Mouse (Mus musculus): Measurements from ENCODE around the gene Gosr2. TPM values are rescaled to one million over a fixed set of nuclear protein-coding genes. Genes with fewer than 3 reads are reported as not detected.
A peak's percentile ranks its signal among the peaks of the same experiment; 100 is the strongest.

Gosr2 gene
- total RNA-seq, 1 experiment from 2014 or later, result 44.7 TPM

DNA sequence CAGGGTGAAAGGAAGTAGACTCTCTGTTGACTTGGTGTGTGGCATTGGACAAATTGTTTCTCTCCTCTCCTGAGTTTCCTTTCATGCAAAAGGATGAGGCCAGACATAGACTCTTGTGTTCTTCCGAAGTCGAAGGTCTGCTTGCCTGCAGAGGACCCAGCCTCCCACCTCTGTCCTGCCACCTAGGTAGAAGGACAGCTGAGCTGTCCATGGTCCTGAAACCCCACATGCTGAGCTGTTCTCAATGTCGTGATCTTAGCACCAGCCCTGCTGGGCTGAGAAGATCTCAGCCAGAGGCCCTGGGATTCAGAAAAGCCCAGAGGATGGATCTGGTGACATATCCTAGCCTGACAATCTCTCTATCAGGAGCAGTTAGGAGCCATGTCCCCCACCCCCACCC is 41.2 kb downstream of the Gosr2 start:
- ATAC-seq (replicated peaks in 1 of 2; ENCODE audit: insufficient read depth in 1 of 2, low FRiP score in 2 of 2, low TSS enrichment in 1 of 2, low read depth in 1 of 2, poor library complexity in 2 of 2, severe bottlenecking in 2 of 2), result peak; percentile 51 to 53; a peak in 2 of 4 replicates

DNA sequence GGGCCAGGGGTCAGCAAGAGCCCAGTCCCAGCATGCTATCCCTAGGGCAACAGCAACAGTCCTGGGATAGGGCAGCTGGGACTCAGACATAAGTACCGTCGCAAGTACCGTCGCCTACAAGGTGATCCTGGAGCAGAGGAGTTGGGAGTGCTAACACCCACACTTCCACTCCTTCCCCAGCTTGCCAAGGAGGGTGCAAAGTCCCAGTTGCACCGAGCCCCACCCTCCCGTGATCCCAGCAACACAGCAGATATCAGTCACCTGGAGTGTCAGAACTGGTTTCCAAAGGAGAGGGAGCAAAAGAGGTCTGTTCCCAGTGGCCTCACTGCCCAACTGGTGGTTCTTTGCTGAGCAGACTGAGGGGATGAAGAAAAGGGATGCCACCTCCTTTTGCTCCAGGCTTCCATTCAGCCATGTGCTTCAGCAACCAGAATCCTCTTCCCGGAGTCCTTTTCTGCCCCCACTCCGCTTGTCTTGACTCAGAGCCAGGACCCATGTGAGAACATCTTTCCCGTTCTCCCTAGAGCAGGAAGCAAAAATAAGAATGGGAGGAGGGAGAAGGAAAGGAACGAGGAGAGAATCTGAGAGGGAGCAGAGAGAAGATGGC is 44.2 kb downstream of the Gosr2 start:
- no peak for ATAC-seq (replicated peaks in 1 of 2; ENCODE audit: insufficient read depth in 1 of 2, low FRiP score in 2 of 2, low TSS enrichment in 1 of 2, low read depth in 1 of 2, poor library complexity in 2 of 2, severe bottlenecking in 2 of 2)

DNA sequence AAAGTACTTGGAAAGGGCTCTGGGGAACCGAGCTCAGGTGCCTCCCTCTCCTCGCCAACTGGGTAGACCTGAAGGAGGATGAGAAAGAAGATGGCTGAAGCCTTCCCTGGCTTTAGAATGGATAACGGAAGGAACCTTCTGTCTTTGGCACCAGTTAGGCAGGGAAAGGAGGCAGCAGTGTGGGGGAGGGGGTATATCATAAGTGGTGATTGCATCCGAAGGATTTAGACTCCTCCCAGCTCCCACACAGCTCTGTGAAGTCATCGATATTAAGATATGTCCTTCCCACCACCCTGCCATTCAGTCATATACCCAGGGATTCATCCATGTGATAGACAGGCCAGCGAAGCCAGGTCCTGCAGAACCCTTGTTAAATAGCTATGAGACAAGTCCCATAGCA is 46.3 kb downstream of the Gosr2 start:
- no peak for ATAC-seq (replicated peaks in 1 of 2; ENCODE audit: insufficient read depth in 1 of 2, low FRiP score in 2 of 2, low TSS enrichment in 1 of 2, low read depth in 1 of 2, poor library complexity in 2 of 2, severe bottlenecking in 2 of 2)

DNA sequence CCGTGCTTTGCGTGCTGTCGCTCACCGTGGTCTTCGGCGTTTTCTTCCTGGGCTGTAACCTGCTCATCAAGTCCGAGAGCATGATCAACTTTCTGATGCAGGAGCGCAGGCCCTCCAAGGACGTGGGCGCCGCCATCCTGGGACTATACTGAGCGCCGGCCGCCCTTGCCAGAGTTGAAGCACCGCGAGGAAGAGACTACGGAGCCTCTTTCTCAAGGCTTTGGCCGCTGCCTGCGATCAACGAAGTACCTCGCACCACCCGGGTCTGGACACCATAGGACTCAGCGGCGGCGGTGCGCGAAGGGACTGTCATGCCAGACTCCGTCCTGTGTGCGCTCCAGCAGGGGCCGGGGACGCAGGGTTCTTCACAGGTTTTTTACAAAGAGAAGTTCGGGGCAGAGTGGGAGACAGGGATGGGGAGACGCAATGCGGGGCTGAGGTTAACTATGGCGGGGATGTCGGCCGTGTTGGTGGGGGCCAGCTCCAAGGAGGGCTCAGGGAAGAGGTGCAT is 47.7 kb downstream of the Gosr2 start:
- ATAC-seq (replicated peaks in 1 of 2; ENCODE audit: insufficient read depth in 1 of 2, low FRiP score in 2 of 2, low TSS enrichment in 1 of 2, low read depth in 1 of 2, poor library complexity in 2 of 2, severe bottlenecking in 2 of 2), result no peak

DNA sequence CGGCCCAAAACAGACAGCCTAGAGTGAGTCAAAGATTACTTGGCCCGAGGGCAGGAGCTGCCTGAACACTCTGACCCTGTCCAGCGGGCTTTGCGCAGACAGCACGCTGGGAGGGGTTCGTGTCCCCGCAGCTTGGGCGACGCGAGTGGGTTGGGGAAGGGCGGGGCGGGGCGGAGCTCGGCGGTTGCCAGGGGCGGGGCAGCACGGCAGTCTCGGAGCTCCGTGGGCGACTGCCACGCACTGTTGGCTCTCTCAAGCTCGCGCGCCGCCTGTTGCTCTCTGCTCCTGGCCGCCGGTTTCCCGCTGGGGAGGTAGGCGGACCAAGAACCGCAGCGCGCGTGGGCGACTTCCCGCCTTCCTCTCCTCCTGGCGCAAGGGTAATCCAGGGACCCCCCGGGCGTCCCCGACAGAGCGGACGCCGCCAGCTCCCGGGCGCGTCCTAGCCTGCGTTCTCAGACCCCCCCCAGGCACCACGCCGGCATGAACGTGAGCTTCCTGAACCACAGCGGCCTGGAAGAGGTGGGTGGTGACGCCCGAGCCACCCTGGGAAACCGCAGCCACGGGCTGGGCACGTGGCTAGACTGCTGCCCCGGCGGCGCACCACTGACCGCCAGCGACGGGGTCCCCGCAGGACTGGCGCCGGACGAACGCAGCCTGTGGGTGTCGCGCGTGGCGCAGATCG is 48.3 kb downstream of the Gosr2 start, which contains the start of gene Rprml:
Gene Rprml, plus strand, starts transcription at position 270 of the 682 bp plus-strand sequence.
- no peak for ATAC-seq (replicated peaks in 1 of 2; ENCODE audit: insufficient read depth in 1 of 2, low FRiP score in 2 of 2, low TSS enrichment in 1 of 2, low read depth in 1 of 2, poor library complexity in 2 of 2, severe bottlenecking in 2 of 2)

DNA sequence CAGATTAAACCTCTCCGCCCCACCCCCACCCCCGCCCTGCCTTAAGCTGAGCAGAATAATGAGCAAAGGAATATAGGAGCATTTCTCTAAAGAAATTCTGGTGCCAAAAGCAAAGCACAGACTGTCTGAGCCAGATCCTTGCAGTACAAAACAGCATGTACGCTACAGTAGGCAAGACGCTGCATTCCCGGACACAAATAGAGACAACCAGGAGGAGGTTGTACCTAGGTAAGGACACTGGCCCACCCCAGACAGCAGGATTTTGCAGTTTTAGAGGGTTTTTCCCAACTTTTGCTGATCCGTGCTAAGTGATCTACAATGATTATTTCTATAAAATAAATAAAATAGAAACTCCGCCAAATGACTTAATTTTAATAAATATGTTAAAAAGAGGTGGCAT is 49.0 kb downstream of the Gosr2 start:
- no peak for ATAC-seq (replicated peaks in 1 of 2; ENCODE audit: insufficient read depth in 1 of 2, low FRiP score in 2 of 2, low TSS enrichment in 1 of 2, low read depth in 1 of 2, poor library complexity in 2 of 2, severe bottlenecking in 2 of 2)

DNA sequence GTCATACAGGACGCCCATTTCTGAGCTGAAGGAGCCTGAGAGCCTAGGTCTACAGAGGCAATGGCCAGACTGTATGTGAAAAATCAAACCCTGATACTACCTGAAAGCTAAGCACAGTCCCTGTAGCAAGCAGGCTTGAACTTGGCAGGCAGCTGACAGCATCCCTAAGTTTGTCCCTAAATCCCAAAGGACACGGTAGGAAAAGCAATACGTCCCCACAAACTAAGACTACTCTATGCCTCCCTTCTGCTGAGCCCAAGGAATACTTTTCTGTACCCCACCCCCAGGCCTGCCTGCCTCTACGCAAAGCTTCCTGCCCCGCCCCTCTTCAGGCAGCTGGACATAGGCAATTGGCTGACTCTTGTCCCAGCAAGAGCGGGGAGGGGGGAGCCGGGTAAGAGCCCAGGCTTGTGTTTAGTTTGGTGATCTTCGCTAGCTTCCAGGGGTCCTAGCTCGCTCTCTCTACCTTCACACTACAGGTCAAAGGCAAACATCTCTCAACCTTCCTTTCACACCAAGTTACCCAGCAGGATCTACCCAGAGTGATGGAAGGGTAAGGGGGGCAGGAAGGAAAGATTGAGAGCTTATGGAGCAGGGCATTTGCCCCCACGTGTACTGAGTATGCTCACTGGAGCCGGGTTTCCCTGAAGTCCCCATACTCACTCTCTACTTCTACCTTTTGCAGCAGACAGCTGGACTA is 49.6 kb downstream of the Gosr2 start:
- no peak for ATAC-seq (replicated peaks in 1 of 2; ENCODE audit: insufficient read depth in 1 of 2, low FRiP score in 2 of 2, low TSS enrichment in 1 of 2, low read depth in 1 of 2, poor library complexity in 2 of 2, severe bottlenecking in 2 of 2)

DNA sequence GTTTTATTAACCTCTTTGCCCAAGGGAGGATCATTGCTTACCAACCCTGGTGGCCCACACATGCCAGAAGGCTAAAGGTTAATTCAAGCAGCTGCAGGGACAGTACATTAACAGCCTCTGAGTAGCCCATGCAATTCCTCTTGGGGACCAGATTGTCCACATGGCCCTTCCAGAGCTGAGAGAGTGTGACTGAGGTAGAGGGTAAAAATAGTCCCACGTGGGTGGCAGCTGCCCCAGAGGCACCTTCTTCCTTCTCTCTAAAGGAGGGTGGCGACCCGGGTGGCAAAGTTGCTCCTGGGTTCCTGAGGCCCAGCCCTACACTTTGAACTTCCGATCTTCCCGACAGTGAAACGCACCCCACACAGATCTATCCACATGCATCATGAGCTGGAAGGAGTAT is 51.4 kb downstream of the Gosr2 start:
- ATAC-seq (replicated peaks in 1 of 2; ENCODE audit: insufficient read depth in 1 of 2, low FRiP score in 2 of 2, low TSS enrichment in 1 of 2, low read depth in 1 of 2, poor library complexity in 2 of 2, severe bottlenecking in 2 of 2), result no peak

DNA sequence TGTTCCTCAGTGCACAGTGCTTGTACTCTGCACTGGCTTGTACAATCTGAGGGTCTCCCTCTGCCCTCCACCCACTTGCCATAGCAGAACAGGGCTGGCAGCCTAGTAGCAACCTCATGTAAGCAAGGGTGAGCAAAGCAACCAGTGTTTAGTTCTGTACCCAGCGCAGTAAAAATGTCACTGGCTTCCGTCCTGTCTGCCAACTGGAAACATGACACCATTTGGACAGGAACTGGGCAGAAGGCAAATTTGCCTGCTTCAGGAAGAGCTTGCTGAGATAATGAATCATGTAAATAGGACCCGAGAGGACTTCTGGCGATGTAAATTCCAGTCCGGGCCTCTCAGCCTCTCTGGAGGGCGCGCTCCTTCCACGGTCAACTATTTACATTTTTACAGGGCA is 52.0 kb downstream of the Gosr2 start:
- no peak for ATAC-seq (replicated peaks in 1 of 2; ENCODE audit: insufficient read depth in 1 of 2, low FRiP score in 2 of 2, low TSS enrichment in 1 of 2, low read depth in 1 of 2, poor library complexity in 2 of 2, severe bottlenecking in 2 of 2)

DNA sequence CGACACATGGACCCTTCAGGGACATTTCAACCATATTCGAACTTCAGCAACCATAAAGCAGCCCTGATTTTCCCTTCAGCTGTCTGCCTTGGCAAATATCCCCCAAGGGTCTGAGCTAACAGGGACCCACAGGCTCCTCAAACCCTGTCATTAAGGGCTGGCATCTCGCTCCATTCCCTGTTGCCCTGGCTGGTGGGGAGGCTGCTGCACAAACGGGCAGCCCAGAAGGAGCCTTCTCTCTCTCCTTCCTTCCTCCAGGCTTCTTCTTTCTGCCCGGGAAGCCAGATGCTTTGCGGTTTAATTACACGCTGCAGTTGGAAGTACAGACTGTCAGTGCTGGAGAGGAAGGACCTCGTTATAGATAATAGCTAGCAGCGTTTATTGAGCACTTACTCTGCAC is 54.5 kb downstream of the Gosr2 start:
- no peak for ATAC-seq (replicated peaks in 1 of 2; ENCODE audit: insufficient read depth in 1 of 2, low FRiP score in 2 of 2, low TSS enrichment in 1 of 2, low read depth in 1 of 2, poor library complexity in 2 of 2, severe bottlenecking in 2 of 2)

DNA sequence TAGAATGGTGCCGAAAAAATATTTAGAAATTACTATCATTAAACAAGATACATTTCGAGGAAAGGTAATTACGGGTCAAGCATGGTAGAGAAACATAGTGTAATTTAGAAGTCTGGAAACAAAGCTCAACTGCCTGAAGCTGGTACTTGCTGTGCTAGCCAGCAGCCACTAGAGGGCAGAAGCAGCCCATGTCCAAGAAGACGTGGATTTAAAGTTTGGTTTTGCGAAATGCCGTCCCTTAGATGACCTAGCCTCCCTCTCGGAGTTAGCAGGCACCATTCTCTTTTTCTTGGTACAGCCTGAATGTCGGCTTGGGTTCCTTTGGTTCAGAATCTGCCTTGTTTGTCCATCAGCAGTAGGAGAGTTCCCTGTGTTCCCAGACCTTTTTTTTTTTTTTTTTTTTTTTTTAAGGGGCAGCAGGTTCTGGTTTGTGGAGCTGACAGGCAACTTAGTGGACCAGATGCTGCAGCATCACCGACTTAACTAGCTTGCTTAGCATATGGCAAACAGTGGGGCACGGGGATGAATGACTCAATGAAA is 58.2 kb downstream of the Gosr2 start:
- ATAC-seq (replicated peaks in 1 of 2; ENCODE audit: insufficient read depth in 1 of 2, low FRiP score in 2 of 2, low TSS enrichment in 1 of 2, low read depth in 1 of 2, poor library complexity in 2 of 2, severe bottlenecking in 2 of 2), result peak; percentile 45 to 64; a peak in 3 of 4 replicates

DNA sequence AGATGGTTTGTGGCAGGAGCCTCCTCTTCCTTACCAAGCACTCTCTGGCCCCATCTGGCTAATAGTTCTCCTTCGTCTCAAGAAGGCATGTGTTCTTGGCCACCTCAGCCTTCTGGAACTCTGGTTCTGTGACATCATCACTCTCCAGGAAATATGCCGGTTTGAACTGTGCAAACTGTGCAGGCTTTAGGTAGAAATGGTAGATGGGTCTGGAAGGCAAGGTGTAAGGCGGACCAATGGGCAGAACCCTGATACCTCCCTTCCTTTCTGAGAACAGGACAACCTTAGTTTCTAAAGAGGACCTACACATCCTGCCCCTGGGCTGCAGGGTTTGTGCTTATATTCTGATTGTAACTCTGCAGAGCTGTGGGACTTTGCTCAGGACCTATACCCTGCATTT is 58.9 kb downstream of the Gosr2 start, which contains the start of gene Lyzl6:
Gene Lyzl6, minus strand, starts transcription at position 101 of the 400 bp plus-strand sequence.
- ATAC-seq (replicated peaks in 1 of 2; ENCODE audit: insufficient read depth in 1 of 2, low FRiP score in 2 of 2, low TSS enrichment in 1 of 2, low read depth in 1 of 2, poor library complexity in 2 of 2, severe bottlenecking in 2 of 2), result no peak

DNA sequence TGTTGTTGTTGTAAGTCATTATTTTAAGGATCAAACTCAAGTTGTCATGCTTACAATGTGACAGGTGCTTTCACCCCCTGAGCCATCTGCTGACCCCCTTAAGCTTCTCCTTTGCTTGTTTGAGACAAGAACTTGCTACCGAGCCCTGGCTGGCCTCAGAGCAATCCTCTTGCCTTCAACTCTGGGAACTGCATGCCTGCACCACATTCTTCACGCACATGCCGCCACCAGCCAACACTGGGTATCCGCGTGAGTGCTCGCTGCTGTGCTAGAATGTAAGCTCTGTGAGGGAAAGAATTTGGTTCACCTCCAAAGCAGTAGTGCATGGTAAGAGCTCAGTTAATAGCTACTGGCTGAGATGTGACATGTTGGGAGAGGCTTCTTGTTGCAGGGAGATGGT is 61.4 kb downstream of the Gosr2 start:
- ATAC-seq (replicated peaks in 1 of 2; ENCODE audit: insufficient read depth in 1 of 2, low FRiP score in 2 of 2, low TSS enrichment in 1 of 2, low read depth in 1 of 2, poor library complexity in 2 of 2, severe bottlenecking in 2 of 2), result no peak

DNA sequence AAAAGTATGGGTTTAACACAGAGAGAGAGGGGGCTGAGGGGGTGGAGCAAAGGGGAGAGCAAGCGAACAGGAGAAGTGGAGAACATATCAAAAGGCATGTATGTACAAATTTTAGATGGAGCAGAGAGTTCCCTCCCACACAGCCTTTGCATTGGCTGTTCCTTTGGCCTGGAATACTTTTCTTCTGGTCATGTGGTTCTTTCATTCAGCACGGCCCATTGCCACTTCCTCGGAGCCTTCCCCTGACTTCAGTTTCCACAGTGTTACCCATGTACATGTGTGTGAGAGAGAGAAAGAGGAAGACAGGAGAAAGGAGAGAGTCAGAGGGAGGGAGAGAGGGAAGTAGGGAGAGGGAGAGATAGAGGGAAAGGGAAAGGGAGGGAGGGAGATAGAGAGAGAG is 62.2 kb downstream of the Gosr2 start:
- no peak for ATAC-seq (replicated peaks in 1 of 2; ENCODE audit: insufficient read depth in 1 of 2, low FRiP score in 2 of 2, low TSS enrichment in 1 of 2, low read depth in 1 of 2, poor library complexity in 2 of 2, severe bottlenecking in 2 of 2)

DNA sequence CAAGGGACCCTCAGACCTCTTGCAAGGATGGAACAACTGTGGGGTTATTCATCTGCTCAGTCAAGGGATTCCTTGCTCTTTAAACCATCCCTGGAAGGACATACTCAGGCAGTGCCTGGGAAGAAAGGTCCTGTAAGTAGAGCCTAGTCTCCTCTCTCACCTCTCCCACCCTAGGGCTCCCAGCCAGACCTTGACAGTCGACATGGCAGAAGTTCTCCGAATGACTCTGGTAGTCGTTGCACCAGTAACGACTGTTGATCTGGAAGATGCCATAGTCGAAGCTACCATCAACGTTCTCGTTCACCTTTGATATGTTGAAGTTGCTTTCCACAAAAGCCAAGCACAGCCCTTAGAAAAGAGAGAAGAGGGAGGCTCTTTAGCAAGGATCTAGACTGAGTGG is 62.9 kb downstream of the Gosr2 start:
- no peak for ATAC-seq (replicated peaks in 1 of 2; ENCODE audit: insufficient read depth in 1 of 2, low FRiP score in 2 of 2, low TSS enrichment in 1 of 2, low read depth in 1 of 2, poor library complexity in 2 of 2, severe bottlenecking in 2 of 2)

DNA sequence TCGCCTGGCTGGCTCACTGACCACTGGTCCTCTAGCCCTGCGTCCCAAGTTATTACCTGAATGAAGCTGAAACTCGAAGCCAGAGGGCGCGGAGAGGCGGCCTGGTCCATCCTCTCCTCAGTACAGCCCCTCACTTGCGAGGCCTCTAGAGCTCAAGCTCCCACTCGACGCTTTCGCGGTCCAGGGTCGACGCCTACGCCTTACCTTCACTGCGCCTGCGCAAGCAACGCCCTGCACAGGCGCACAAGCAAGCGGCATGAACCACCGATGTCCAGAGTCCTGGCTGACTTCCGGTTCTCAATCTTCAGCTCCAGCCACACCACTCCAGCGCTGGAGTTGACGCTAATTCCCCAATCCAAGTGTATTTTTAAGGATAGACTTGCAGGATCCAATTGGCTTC is 70.2 kb downstream of the Gosr2 start:
- no peak for ATAC-seq (replicated peaks in 1 of 2; ENCODE audit: insufficient read depth in 1 of 2, low FRiP score in 2 of 2, low TSS enrichment in 1 of 2, low read depth in 1 of 2, poor library complexity in 2 of 2, severe bottlenecking in 2 of 2)

Data from hematopoietic stem cell, adult 5-6 weeks (primary cell).